Mouse (Mus musculus) heart, embryonic 14.5 days (tissue): Measurements from ENCODE around the gene Rbfox2. TPM values are rescaled to one million over a fixed set of nuclear protein-coding genes. Genes with fewer than 3 reads are reported as not detected.

Experiments used
- ATAC-seq: fragments of 200-750 bp; cut with Nextera tagmentation; 2 replicates; pipeline ENCODE4 v1.8.0; 2017; ENCODE audit warnings: low read depth, moderate TSS enrichment; ENCODE audit not compliant: insufficient number of reproducible peaks, insufficient read depth, low FRiP score
- H3K27ac ChIP-seq, 2 experiments: fragments of 200-500 bp in 1 of 2; fragments of 300-500 bp in 1 of 2; sonication (generic) in 1 of 2; replicated peaks in 1 of 2; 2 replicates each; pipeline ENCODE4 v1.5.1; 2012 to 2014; ENCODE audit warnings: low read depth in 2 of 2, low read length in 2 of 2, control low read depth in 1 of 2, mild to moderate bottlenecking in 1 of 2, mixed read lengths in 1 of 2; ENCODE audit not compliant: control insufficient read depth in 1 of 2, insufficient read depth in 1 of 2
- H3K27me3 ChIP-seq: fragments of 300-500 bp; sonication (generic); 2 replicates; pipeline ENCODE4 v1.6.1; 2014; ENCODE audit warnings: mild to moderate bottlenecking, low read length, control low read depth; ENCODE audit not compliant: control insufficient read depth, insufficient read depth
- H3K36me3 ChIP-seq: fragments of 300-500 bp; sonication (generic); 2 replicates; pipeline ENCODE4 v1.6.1; 2014; ENCODE audit warnings: mild to moderate bottlenecking, control low read depth, low read length, mixed read lengths; ENCODE audit not compliant: control insufficient read depth, insufficient read depth
- H3K4me1 ChIP-seq, 2 experiments: fragments of 200-500 bp in 1 of 2; fragments of 300-500 bp in 1 of 2; sonication (generic) in 1 of 2; 2 replicates each; pipeline ENCODE4 v1.6.1; 2012 to 2014; ENCODE audit warnings: low read length in 2 of 2, control low read depth in 1 of 2, mixed read lengths in 1 of 2; ENCODE audit not compliant: control insufficient read depth in 2 of 2, insufficient read depth in 2 of 2
- H3K4me2 ChIP-seq: fragments of 300-500 bp; sonication (generic); 2 replicates; pipeline ENCODE4 v1.6.1; 2014; ENCODE audit warnings: mild to moderate bottlenecking, low read length
- H3K4me3 ChIP-seq, 2 experiments: fragments of 200-500 bp in 1 of 2; fragments of 300-500 bp in 1 of 2; sonication (generic) in 1 of 2; 2 replicates each; pipeline ENCODE4 v1.5.1; 2012 to 2014; ENCODE audit warnings: low read length in 2 of 2, mild to moderate bottlenecking in 2 of 2, control low read depth in 1 of 2, low read depth in 1 of 2, moderate library complexity in 1 of 2; ENCODE audit not compliant: control insufficient read depth in 1 of 2, insufficient read depth in 1 of 2
- H3K9ac ChIP-seq: fragments of 300-500 bp; sonication (generic); 2 replicates; pipeline ENCODE4 v1.6.1; 2014; ENCODE audit warnings: mild to moderate bottlenecking, low read length
- H3K9me3 ChIP-seq: fragments of 300-500 bp; sonication (generic); 2 replicates; pipeline ENCODE4 v1.6.1; 2016; ENCODE audit warnings: low read length, control low read depth; ENCODE audit not compliant: control insufficient read depth
- WGBS: fragments of 180-500 bp; shearing (Covaris S2); extraction: QIAGEN DNeasy Blood & Tissue Kit; methylation state at CpG from one replicate; pipeline ENCODE4 v1.1.7; 2014; 5-methylcytosine and 5-hydroxymethylcytosine counted together
- polyA plus RNA-seq: library from polyadenylated mRNA; unstranded; fragments of >200 nt; fragmentation: Nextera tagmentation; extraction: Ambion mirVana; gene quantifications from 2 replicates; pipeline ENCODE4 v1.2.1, GENCODE M21; 2014

The Rbfox2 gene
- polyA plus RNA-seq, 1 experiment from 2014 or later: 89.1 TPM

DNA sequence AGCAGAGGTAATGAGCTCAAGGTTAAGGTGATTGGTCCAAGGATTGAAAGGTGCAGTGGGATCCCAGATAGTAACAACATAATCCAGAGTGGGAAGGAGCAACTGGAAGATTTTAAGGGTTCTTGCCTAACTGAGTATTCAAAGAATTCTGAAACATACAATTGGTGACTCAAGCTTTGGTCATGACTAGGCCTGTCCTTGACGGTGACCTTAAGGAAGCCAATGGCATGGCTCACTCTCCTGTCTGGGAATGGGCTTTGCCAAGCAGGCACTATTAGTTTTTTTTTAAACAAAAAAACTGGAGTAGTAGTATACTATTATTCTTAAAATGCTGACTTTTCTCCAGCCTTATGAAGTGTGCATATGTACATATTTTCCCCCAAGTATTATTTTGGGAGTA lies 211.6 kb downstream of the Rbfox2 start:
- Histone ChIP-seq H3K9ac (no peak overlapping the region), H3K4me3 (no peak overlapping the region), H3K4me1 (peaks cover 0 to 17% of the 10 kb centered on the region in 2 experiments; a peak in 2 of 4 replicates), H3K36me3 (peaks cover 96% of the 10 kb centered on the region), H3K9me3 (no peaks in the 10 kb centered on the region), H3K27ac (no peak overlapping the region), H3K27me3 (no peaks in the 10 kb centered on the region), H3K4me2 (no peak overlapping the region)
- no peak for ATAC-seq
- 82% methylated on average over 1 of the region's 1 CpGs for WGBS

DNA sequence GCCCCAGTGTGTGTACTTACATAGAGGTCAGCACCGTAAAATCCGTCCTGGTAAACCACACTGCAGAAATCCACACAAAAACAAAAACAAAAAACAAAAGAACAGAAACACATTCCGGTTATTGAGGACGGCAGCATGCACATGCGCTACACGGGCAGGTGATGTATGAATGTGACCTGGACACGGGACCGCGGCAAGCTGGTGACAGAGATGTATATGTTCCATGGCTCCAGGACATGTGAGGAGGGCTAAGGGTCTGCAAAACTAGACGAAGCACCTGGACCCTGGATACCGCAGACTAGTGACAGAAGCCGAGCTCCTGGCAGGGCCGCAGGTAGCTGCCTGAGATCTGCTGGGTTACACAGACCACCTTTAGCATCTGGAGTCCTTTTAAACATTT lies 212.4 kb downstream of the Rbfox2 start:
- no peak overlapping the region for H3K9ac ChIP-seq
- no peaks in the 10 kb centered on the region for H3K9me3 ChIP-seq
- peaks cover 0 to 24% of the 10 kb centered on the region in 2 experiments for H3K4me1 ChIP-seq
- no peak overlapping the region for H3K4me3 ChIP-seq
- no peaks in the 10 kb centered on the region for H3K27me3 ChIP-seq
- no peak overlapping the region for H3K27ac ChIP-seq
- no peak for ATAC-seq
- no peak overlapping the region for H3K4me2 ChIP-seq
- WGBS: 95% methylated on average over 13 of the region's 13 CpGs
- peaks cover 89% of the 10 kb centered on the region for H3K36me3 ChIP-seq

- no peaks in the 10 kb centered on the region for H3K27me3 ChIP-seq
- peaks cover 3 to 37% of the 10 kb centered on the region in 2 experiments for H3K4me1 ChIP-seq
- H3K27ac ChIP-seq: no peak overlapping the region
- no peak for ATAC-seq
- no peak overlapping the region for H3K4me2 ChIP-seq
- 71% methylated on average over 4 of the region's 4 CpGs for WGBS
- peaks cover 83% of the 10 kb centered on the region for H3K36me3 ChIP-seq
- no peak overlapping the region for H3K4me3 ChIP-seq
- no peaks in the 10 kb centered on the region for H3K9me3 ChIP-seq
- no peak overlapping the region for H3K9ac ChIP-seq
Measured at GRCm38 (mm10) chr15:77091394-77091793, 215.4 kb downstream of the Rbfox2 start.

DNA sequence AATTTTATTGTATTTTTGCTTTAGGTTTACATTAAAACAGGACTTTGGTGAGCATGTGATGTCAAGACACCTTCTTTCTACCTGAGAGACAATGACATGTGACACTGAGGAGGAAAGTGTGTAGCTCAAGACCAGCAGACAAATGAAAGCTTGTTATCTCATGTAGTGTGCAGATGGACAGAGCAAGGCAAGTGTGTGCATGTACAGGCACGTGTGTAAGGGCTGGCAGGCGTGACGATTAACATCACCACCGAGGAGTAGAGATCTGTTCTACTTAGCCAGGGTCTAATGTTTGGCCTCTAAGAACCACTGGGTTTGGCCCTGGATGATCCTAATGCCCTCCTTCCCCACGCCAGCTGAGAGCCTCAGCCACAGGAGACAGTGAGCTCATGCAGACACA lies 216.3 kb downstream of the Rbfox2 start:
- no peak overlapping the region for H3K9ac ChIP-seq
- no peaks in the 10 kb centered on the region for H3K27me3 ChIP-seq
- no peak overlapping the region for H3K27ac ChIP-seq
- H3K4me1 ChIP-seq: peaks cover 6 to 44% of the 10 kb centered on the region in 2 experiments
- H3K4me3 ChIP-seq: no peak overlapping the region
- H3K36me3 ChIP-seq: peaks cover 82% of the 10 kb centered on the region
- no peaks in the 10 kb centered on the region for H3K9me3 ChIP-seq
- H3K4me2 ChIP-seq: no peak overlapping the region
- 74% methylated on average over 5 of the region's 5 CpGs for WGBS
- ATAC-seq: no peak

DNA sequence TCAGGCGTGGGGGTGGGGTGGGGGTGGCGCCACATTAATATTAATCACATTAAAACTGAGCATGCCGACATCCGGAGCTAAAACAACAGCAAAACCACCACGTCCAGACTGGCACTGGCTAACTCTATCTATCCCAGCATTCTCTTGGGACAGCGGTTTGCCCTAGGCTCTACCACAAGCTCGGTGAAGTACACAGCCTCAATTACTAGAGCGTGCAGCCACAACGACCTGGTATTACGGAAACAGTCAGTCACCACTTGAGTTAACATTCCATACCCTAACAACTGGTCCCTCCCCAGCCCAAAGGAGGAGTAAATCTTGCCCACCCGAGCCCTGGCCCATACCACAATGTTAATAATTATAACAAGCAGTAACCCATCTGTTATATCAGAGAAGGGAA lies 217.6 kb downstream of the Rbfox2 start:
- 59% methylated on average over 11 of the region's 11 CpGs for WGBS
- H3K27me3 ChIP-seq: no peaks in the 10 kb centered on the region
- no peaks in the 10 kb centered on the region for H3K9me3 ChIP-seq
- H3K9ac ChIP-seq: 0 out of 2 replicates have a peak overlapping the region, but pooled peaks have one; percentile 17
- H3K27ac ChIP-seq: no peak overlapping the region
- H3K4me1 ChIP-seq: peaks cover 8 to 50% of the 10 kb centered on the region in 2 experiments
- no peak for ATAC-seq
- H3K36me3 ChIP-seq: peaks cover 82% of the 10 kb centered on the region
- no peak overlapping the region for H3K4me2 ChIP-seq
- H3K4me3 ChIP-seq: no peak overlapping the region

- Histone ChIP-seq H3K27me3 (no peaks in the 10 kb centered on the region), H3K9me3 (no peaks in the 10 kb centered on the region), H3K36me3 (peaks cover 84% of the 10 kb centered on the region), H3K4me1 (peaks cover 8 to 46% of the 10 kb centered on the region in 2 experiments), H3K4me2 (no peak overlapping the region), H3K4me3 (no peak overlapping the region), H3K27ac (peak overlapping the region; percentile 63 to 83), H3K9ac (no peak overlapping the region)
- no peak for ATAC-seq
- WGBS: 59% methylated on average over 1 of the region's 1 CpGs
Measured at GRCm38 (mm10) chr15:77086488-77086887, 220.3 kb downstream of the Rbfox2 start.

DNA sequence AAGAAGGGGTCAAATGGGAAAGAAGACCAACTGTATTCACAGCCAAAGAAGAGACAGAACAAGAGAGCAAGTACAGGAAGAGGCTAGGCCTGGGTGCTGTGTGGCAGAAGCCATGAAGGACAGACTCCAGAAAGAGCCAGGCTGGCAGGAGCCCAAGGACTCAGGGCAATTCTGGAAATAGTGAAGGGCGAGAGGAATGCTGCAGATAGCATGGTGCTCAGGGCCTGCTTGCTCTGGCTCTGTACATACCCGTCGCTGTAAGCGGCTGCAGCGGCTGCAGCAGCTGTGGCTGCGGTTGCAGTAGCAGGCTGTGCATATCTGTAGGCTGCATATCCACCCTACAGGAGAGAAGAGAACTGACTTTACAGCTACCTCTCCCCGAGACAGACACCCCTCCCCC lies 221.0 kb downstream of the Rbfox2 start:
- Histone ChIP-seq H3K4me1 (peaks cover 8 to 39% of the 10 kb centered on the region in 2 experiments), H3K4me2 (0 out of 2 replicates have a peak overlapping the region, but pooled peaks have one; percentile 16), H3K27ac (peak overlapping the region; percentile 61 to 83), H3K9ac (no peak overlapping the region), H3K36me3 (peaks cover 84% of the 10 kb centered on the region), H3K27me3 (no peaks in the 10 kb centered on the region), H3K9me3 (no peaks in the 10 kb centered on the region), H3K4me3 (no peak overlapping the region)
- WGBS: 24% methylated on average over 7 of the region's 7 CpGs
- peak; percentile 75; the same call in 1 of the 2 replicates for ATAC-seq

DNA sequence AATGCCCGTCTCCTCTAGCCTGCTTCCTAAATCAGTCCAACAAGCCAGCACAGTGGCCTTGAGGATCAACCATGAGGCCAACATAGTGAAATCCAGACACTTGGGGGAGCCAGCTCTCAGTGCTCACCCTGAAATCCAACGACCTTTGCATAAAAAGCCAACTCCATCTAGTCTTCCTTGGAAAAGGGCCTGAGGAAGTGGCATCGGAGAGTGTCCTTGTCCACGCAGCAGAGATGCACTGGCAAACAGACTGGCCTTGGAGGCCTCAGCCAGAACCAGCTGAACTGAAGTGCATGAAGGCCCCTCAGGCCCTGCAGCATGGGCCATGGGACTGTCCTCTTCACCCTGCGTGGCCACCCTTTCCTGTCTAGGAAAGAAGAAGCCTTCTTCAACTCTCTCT lies 225.3 kb downstream of the Rbfox2 start:
- no peak overlapping the region for H3K4me3 ChIP-seq
- no peak overlapping the region for H3K4me2 ChIP-seq
- 77% methylated on average over 5 of the region's 5 CpGs for WGBS
- H3K27ac ChIP-seq: no peak overlapping the region
- peaks cover 5 to 21% of the 10 kb centered on the region in 2 experiments; a peak in 3 of 4 replicates for H3K4me1 ChIP-seq
- no peak for ATAC-seq
- no peak overlapping the region for H3K9ac ChIP-seq
- H3K9me3 ChIP-seq: no peaks in the 10 kb centered on the region
- H3K36me3 ChIP-seq: peaks cover 95% of the 10 kb centered on the region
- no peaks in the 10 kb centered on the region for H3K27me3 ChIP-seq
